Mouse (Mus musculus) hindbrain, embryonic 13.5 days (tissue): ENCODE measurements around the gene Brca2. TPM values are rescaled to one million over a fixed set of nuclear protein-coding genes. Genes with fewer than 3 reads are reported as not detected.

Experiments used
- ATAC-seq: fragments of 200-750 bp; cut with Nextera tagmentation; 2 replicates; pipeline ENCODE4 v1.8.0; 2017; ENCODE audit warnings: moderate TSS enrichment; ENCODE audit not compliant: low FRiP score
- H3K27ac ChIP-seq: fragments of 300-500 bp; sonication (generic); 2 replicates; pipeline ENCODE4 v1.5.1; 2015; ENCODE audit warnings: inconsistent platforms, mild to moderate bottlenecking, moderate library complexity
- H3K27me3 ChIP-seq: fragments of 300-500 bp; sonication (generic); 2 replicates; pipeline ENCODE4 v1.6.1; 2015; ENCODE audit warnings: mild to moderate bottlenecking, inconsistent platforms
- H3K36me3 ChIP-seq: fragments of 300-500 bp; sonication (generic); 2 replicates; pipeline ENCODE4 v1.6.1; 2015; ENCODE audit warnings: mild to moderate bottlenecking, inconsistent platforms
- H3K4me1 ChIP-seq: fragments of 300-500 bp; sonication (generic); replicated peaks from 2 replicates; pipeline ENCODE4 v1.6.1; 2015; ENCODE audit warnings: inconsistent platforms
- H3K4me2 ChIP-seq: fragments of 300-500 bp; sonication (generic); 2 replicates; pipeline ENCODE4 v1.6.1; 2015; ENCODE audit warnings: inconsistent platforms, mild to moderate bottlenecking, moderate library complexity
- H3K4me3 ChIP-seq: fragments of 300-500 bp; sonication (generic); 2 replicates; pipeline ENCODE4 v1.5.1; 2015; ENCODE audit warnings: mild to moderate bottlenecking, inconsistent platforms
- H3K9ac ChIP-seq: fragments of 300-500 bp; sonication (generic); 2 replicates; pipeline ENCODE4 v1.6.1; 2015; ENCODE audit warnings: mild to moderate bottlenecking, inconsistent platforms
- H3K9me3 ChIP-seq: fragments of 300-500 bp; sonication (generic); 2 replicates; pipeline ENCODE4 v1.6.1; 2016; ENCODE audit warnings: inconsistent platforms
- WGBS: fragments of 180-500 bp; shearing (Covaris S2); methylation state at CpG from one replicate; pipeline ENCODE4 v1.1.7; 2015; 5-methylcytosine and 5-hydroxymethylcytosine counted together
- polyA plus RNA-seq: library from polyadenylated mRNA; unstranded; fragments of >200 nt; fragmentation: Nextera tagmentation; extraction: Ambion mirVana; gene quantifications from 2 replicates; pipeline ENCODE4 v1.2.1, GENCODE M21; 2015

Gene Brca2
- polyA plus RNA-seq, 1 experiment from 2014 or later: 13.6 TPM

- Histone ChIP-seq H3K36me3 (no peaks in the 10 kb centered on the region), H3K4me3 (no peak overlapping the region), H3K27me3 (no peaks in the 10 kb centered on the region), H3K27ac (no peak overlapping the region), H3K9me3 (no peaks in the 10 kb centered on the region), H3K4me2 (no peak overlapping the region), H3K4me1 (peaks cover 11% of the 10 kb centered on the region), H3K9ac (no peak overlapping the region)
- WGBS: 93% methylated on average over 1 of the region's 1 CpGs
- ATAC-seq: no peak
Observed at GRCm38 (mm10) chr5:150519551-150519950, 2.9 kb upstream of the Brca2 start.

- Histone ChIP-seq H3K27ac (peak overlapping the region; percentile 78; the same call in 1 of the 2 replicates), H3K4me3 (peak overlapping the region; percentile 71), H3K27me3 (no peaks in the 10 kb centered on the region), H3K4me2 (peak overlapping the region; percentile 60), H3K36me3 (no peaks in the 10 kb centered on the region), H3K9me3 (no peaks in the 10 kb centered on the region), H3K4me1 (peaks cover 11% of the 10 kb centered on the region), H3K9ac (peak overlapping the region; percentile 87)
- ATAC-seq: no peak
- 10% methylated on average over 11 of the region's 11 CpGs for WGBS
Observed at GRCm38 (mm10) chr5:150522867-150523234, 421 bp downstream of the Brca2 start.

- 82% methylated on average over 2 of the region's 2 CpGs for WGBS
- Histone ChIP-seq H3K4me2 (no peak overlapping the region), H3K27ac (no peak overlapping the region), H3K4me3 (no peak overlapping the region), H3K9me3 (no peaks in the 10 kb centered on the region), H3K4me1 (peaks cover 11% of the 10 kb centered on the region), H3K27me3 (no peaks in the 10 kb centered on the region), H3K36me3 (peaks cover 6% of the 10 kb centered on the region), H3K9ac (no peak overlapping the region)
- ATAC-seq: no peak
Observed at GRCm38 (mm10) chr5:150525239-150525638, 2.8 kb downstream of the Brca2 start.

GRCm38 (mm10) chr5:150541302-150541701 is 18.9 kb downstream of the Brca2 start:
- H3K9me3 ChIP-seq: no peaks in the 10 kb centered on the region
- no peak overlapping the region for H3K4me3 ChIP-seq
- H3K27ac ChIP-seq: no peak overlapping the region
- H3K4me1 ChIP-seq: no peaks in the 10 kb centered on the region
- H3K36me3 ChIP-seq: peaks cover 29% of the 10 kb centered on the region
- H3K9ac ChIP-seq: no peak overlapping the region
- H3K27me3 ChIP-seq: no peaks in the 10 kb centered on the region
- no peak overlapping the region for H3K4me2 ChIP-seq
- no peak for ATAC-seq
- 96% methylated on average over 1 of the region's 1 CpGs for WGBS

- H3K27ac ChIP-seq: no peak overlapping the region
- no peak overlapping the region for H3K4me3 ChIP-seq
- H3K9ac ChIP-seq: no peak overlapping the region
- peaks cover 23% of the 10 kb centered on the region for H3K36me3 ChIP-seq
- 91% methylated on average over 2 of the region's 2 CpGs for WGBS
- H3K9me3 ChIP-seq: no peaks in the 10 kb centered on the region
- no peak overlapping the region for H3K4me2 ChIP-seq
- H3K4me1 ChIP-seq: no peaks in the 10 kb centered on the region
- no peak for ATAC-seq
- no peaks in the 10 kb centered on the region for H3K27me3 ChIP-seq
Observed at GRCm38 (mm10) chr5:150543184-150543583, 20.8 kb downstream of the Brca2 start.

GRCm38 (mm10) chr5:150551637-150552036 is 29.2 kb downstream of the Brca2 start:
- Histone ChIP-seq H3K4me1 (no peaks in the 10 kb centered on the region), H3K27me3 (no peaks in the 10 kb centered on the region), H3K27ac (no peak overlapping the region), H3K36me3 (peaks cover 36% of the 10 kb centered on the region), H3K9ac (no peak overlapping the region), H3K9me3 (no peaks in the 10 kb centered on the region), H3K4me3 (no peak overlapping the region), H3K4me2 (no peak overlapping the region)
- WGBS: 75% methylated on average over 3 of the region's 3 CpGs
- ATAC-seq: no peak

GRCm38 (mm10) chr5:150559519-150560103 is 37.2 kb downstream of the Brca2 start:
- 92% methylated on average over 6 of the region's 6 CpGs for WGBS

GRCm38 (mm10) chr5:150560851-150561250 is 38.4 kb downstream of the Brca2 start:
- H3K4me3 ChIP-seq: no peak overlapping the region

More at GRCm38 (mm10) chr5:150559519-150560103, 37.2 kb downstream of the Brca2 start:
- no peak for ATAC-seq
- Histone ChIP-seq H3K36me3 (peaks cover 35% of the 10 kb centered on the region), H3K9ac (no peak overlapping the region), H3K4me3 (no peak overlapping the region), H3K4me1 (no peaks in the 10 kb centered on the region), H3K27ac (no peak overlapping the region), H3K27me3 (no peaks in the 10 kb centered on the region), H3K4me2 (no peak overlapping the region), H3K9me3 (no peaks in the 10 kb centered on the region)

GRCm38 (mm10) chr5:150561376-150561775 is 38.9 kb downstream of the Brca2 start:
- no peak for ATAC-seq
- Histone ChIP-seq H3K4me1 (0 out of 2 replicates have a peak, but pooled peaks cover 4% of the 10 kb centered on the region), H3K27ac (no peak overlapping the region), H3K27me3 (no peaks in the 10 kb centered on the region), H3K4me2 (no peak overlapping the region), H3K9me3 (no peaks in the 10 kb centered on the region), H3K4me3 (no peak overlapping the region), H3K36me3 (peaks cover 32% of the 10 kb centered on the region), H3K9ac (no peak overlapping the region)

More at GRCm38 (mm10) chr5:150560851-150561250, 38.4 kb downstream of the Brca2 start:
- Histone ChIP-seq H3K27me3 (no peaks in the 10 kb centered on the region), H3K4me2 (no peak overlapping the region), H3K9me3 (no peaks in the 10 kb centered on the region), H3K36me3 (peaks cover 32% of the 10 kb centered on the region), H3K27ac (no peak overlapping the region), H3K9ac (no peak overlapping the region), H3K4me1 (no peaks in the 10 kb centered on the region)
- 96% methylated on average over 5 of the region's 5 CpGs for WGBS
- ATAC-seq: no peak

GRCm38 (mm10) chr5:150561783-150562182 is 39.4 kb downstream of the Brca2 start:
- no peak for ATAC-seq
- Histone ChIP-seq H3K27ac (no peak overlapping the region), H3K4me1 (0 out of 2 replicates have a peak, but pooled peaks cover 4% of the 10 kb centered on the region), H3K27me3 (no peaks in the 10 kb centered on the region), H3K4me3 (no peak overlapping the region), H3K9ac (no peak overlapping the region), H3K4me2 (no peak overlapping the region), H3K9me3 (no peaks in the 10 kb centered on the region), H3K36me3 (peaks cover 31% of the 10 kb centered on the region)
- 96% methylated on average over 5 of the region's 5 CpGs for WGBS

GRCm38 (mm10) chr5:150564426-150564825 is 42.0 kb downstream of the Brca2 start:
- WGBS: 95% methylated on average over 6 of the region's 6 CpGs
- no peak overlapping the region for H3K9ac ChIP-seq
- H3K27me3 ChIP-seq: no peaks in the 10 kb centered on the region
- no peaks in the 10 kb centered on the region for H3K9me3 ChIP-seq
- no peak overlapping the region for H3K4me3 ChIP-seq
- peaks cover 35% of the 10 kb centered on the region for H3K36me3 ChIP-seq
- H3K4me2 ChIP-seq: no peak overlapping the region
- no peak overlapping the region for H3K27ac ChIP-seq
- 0 out of 2 replicates have a peak, but pooled peaks cover 4% of the 10 kb centered on the region for H3K4me1 ChIP-seq
- no peak for ATAC-seq

- no peak overlapping the region for H3K4me3 ChIP-seq
- no peaks in the 10 kb centered on the region for H3K27me3 ChIP-seq
- 0 out of 2 replicates have a peak, but pooled peaks cover 4% of the 10 kb centered on the region for H3K4me1 ChIP-seq
- H3K27ac ChIP-seq: 0 out of 2 replicates have a peak overlapping the region, but pooled peaks have one; percentile 25
- H3K9me3 ChIP-seq: no peaks in the 10 kb centered on the region
- peaks cover 34% of the 10 kb centered on the region for H3K36me3 ChIP-seq
- H3K4me2 ChIP-seq: no peak overlapping the region
- ATAC-seq: no peak
- H3K9ac ChIP-seq: no peak overlapping the region
- WGBS: 48% methylated on average over 3 of the region's 3 CpGs
Observed at GRCm38 (mm10) chr5:150566226-150566625, 43.8 kb downstream of the Brca2 start.

- ATAC-seq: no peak
Observed at GRCm38 (mm10) chr5:150566971-150567370, 44.5 kb downstream of the Brca2 start.

More at GRCm38 (mm10) chr5:150566971-150567370, 44.5 kb downstream of the Brca2 start:
- Histone ChIP-seq H3K36me3 (peaks cover 38% of the 10 kb centered on the region), H3K9me3 (no peaks in the 10 kb centered on the region), H3K4me2 (no peak overlapping the region), H3K4me1 (0 out of 2 replicates have a peak, but pooled peaks cover 4% of the 10 kb centered on the region), H3K4me3 (no peak overlapping the region), H3K27ac (no peak overlapping the region), H3K9ac (no peak overlapping the region), H3K27me3 (no peaks in the 10 kb centered on the region)
- 97% methylated on average over 5 of the region's 5 CpGs for WGBS
